Mouse (Mus musculus) midbrain, embryonic 15.5 days (tissue): ENCODE data around the gene Rps19. TPM values are rescaled to one million over a fixed set of nuclear protein-coding genes. Genes with fewer than 3 reads are reported as not detected.

Experiments
- ATAC-seq: fragments of 200-750 bp; cut with Nextera tagmentation; replicated peaks from 2 replicates; pipeline ENCODE4 v1.8.0; 2017; ENCODE audit warnings: moderate TSS enrichment
- H3K27ac ChIP-seq: fragments of 300-500 bp; sonication (generic); 2 replicates; pipeline ENCODE4 v1.5.1; 2015; ENCODE audit warnings: mild to moderate bottlenecking, inconsistent platforms
- H3K27me3 ChIP-seq: fragments of 300-500 bp; sonication (generic); replicated peaks from 2 replicates; pipeline ENCODE4 v1.6.1; 2015; ENCODE audit warnings: inconsistent platforms
- H3K36me3 ChIP-seq: fragments of 300-500 bp; sonication (generic); replicated peaks from 2 replicates; pipeline ENCODE4 v1.6.1; 2015; ENCODE audit warnings: inconsistent platforms
- H3K4me1 ChIP-seq: fragments of 300-500 bp; sonication (generic); 2 replicates; pipeline ENCODE4 v1.6.1; 2015; ENCODE audit warnings: inconsistent platforms
- H3K4me2 ChIP-seq: fragments of 300-500 bp; sonication (generic); 2 replicates; pipeline ENCODE4 v1.6.1; 2015; ENCODE audit warnings: inconsistent platforms, mild to moderate bottlenecking, moderate library complexity
- H3K4me3 ChIP-seq: fragments of 300-500 bp; sonication (generic); 2 replicates; pipeline ENCODE4 v1.5.1; 2015; ENCODE audit warnings: mild to moderate bottlenecking, inconsistent platforms
- H3K9ac ChIP-seq: fragments of 300-500 bp; sonication (generic); 2 replicates; pipeline ENCODE4 v1.6.1; 2015; ENCODE audit warnings: mild to moderate bottlenecking, inconsistent platforms
- H3K9me3 ChIP-seq: fragments of 300-500 bp; sonication (generic); 2 replicates; pipeline ENCODE4 v1.6.1; 2016; ENCODE audit warnings: inconsistent platforms
- WGBS: fragments of 180-500 bp; shearing (Covaris S2); methylation state at CpG from one replicate; pipeline ENCODE4 v1.1.7; 2015; ENCODE audit warnings: mixed read lengths; 5-methylcytosine and 5-hydroxymethylcytosine counted together
- polyA plus RNA-seq: library from polyadenylated mRNA; unstranded; fragments of >200 nt; fragmentation: Nextera tagmentation; extraction: Ambion mirVana; gene quantifications from 2 replicates; pipeline ENCODE4 v1.2.1, GENCODE M21; 2015

The Rps19 gene
- polyA plus RNA-seq, 1 experiment from 2014 or later, result 1,081 TPM

- no peak overlapping the region for H3K9ac ChIP-seq
- WGBS, result 95% methylated on average over 14 of the region's 14 CpGs
- no peaks in the 10 kb centered on the region for H3K9me3 ChIP-seq
- ATAC-seq, result no peak
- 0 out of 2 replicates have a peak, but pooled peaks cover 1% of the 10 kb centered on the region for H3K4me1 ChIP-seq
- H3K27ac ChIP-seq, result no peak overlapping the region
- no peaks in the 10 kb centered on the region for H3K27me3 ChIP-seq
- no peak overlapping the region for H3K4me3 ChIP-seq
- H3K4me2 ChIP-seq, result no peak overlapping the region
- H3K36me3 ChIP-seq, result peaks cover 22% of the 10 kb centered on the region
Observed at GRCm38 (mm10) chr7:24912480-24912879, 28.3 kb downstream of the Rps19 start.

- Histone ChIP-seq H3K9ac (no peak overlapping the region), H3K4me2 (no peak overlapping the region), H3K4me1 (no peaks in the 10 kb centered on the region), H3K4me3 (no peak overlapping the region), H3K27ac (no peak overlapping the region), H3K27me3 (no peaks in the 10 kb centered on the region), H3K36me3 (peaks cover 44% of the 10 kb centered on the region), H3K9me3 (no peaks in the 10 kb centered on the region)
- ATAC-seq, result no peak
- 94% methylated on average over 20 of the region's 20 CpGs for WGBS
Observed at GRCm38 (mm10) chr7:24918763-24919323, 34.7 kb downstream of the Rps19 start.

GRCm38 (mm10) chr7:24919728-24920127, 35.6 kb downstream of the Rps19 start:
- Histone ChIP-seq H3K36me3 (peaks cover 50% of the 10 kb centered on the region), H3K9me3 (no peaks in the 10 kb centered on the region), H3K4me1 (no peaks in the 10 kb centered on the region), H3K4me2 (no peak overlapping the region), H3K27me3 (no peaks in the 10 kb centered on the region), H3K27ac (no peak overlapping the region), H3K4me3 (no peak overlapping the region), H3K9ac (no peak overlapping the region)
- WGBS, result 88% methylated on average over 9 of the region's 9 CpGs
- no peak for ATAC-seq

- Histone ChIP-seq H3K27ac (no peak overlapping the region), H3K4me2 (peak overlapping the region; percentile 25; the same call in 1 of the 2 replicates), H3K36me3 (peaks cover 15% of the 10 kb centered on the region; the same call in 1 of the 2 replicates), H3K9me3 (no peaks in the 10 kb centered on the region), H3K4me3 (no peak overlapping the region), H3K27me3 (peaks cover 52% of the 10 kb centered on the region), H3K9ac (no peak overlapping the region), H3K4me1 (peaks cover 33% of the 10 kb centered on the region)
- 37% methylated on average over 6 of the region's 6 CpGs for WGBS
- ATAC-seq, result no peak
Observed at GRCm38 (mm10) chr7:24930475-24930874, 46.3 kb downstream of the Rps19 start.

- H3K9me3 ChIP-seq, result no peaks in the 10 kb centered on the region
Observed at GRCm38 (mm10) chr7:24931651-24932050, 47.5 kb downstream of the Rps19 start.

More at GRCm38 (mm10) chr7:24931651-24932050, 47.5 kb downstream of the Rps19 start:
- WGBS, result 0% methylated on average over 15 of the region's 15 CpGs
- H3K9ac ChIP-seq, result no peak overlapping the region
- H3K27me3 ChIP-seq, result peaks cover 52% of the 10 kb centered on the region
- H3K4me3 ChIP-seq, result peak overlapping the region; percentile 13
- peaks cover 33% of the 10 kb centered on the region for H3K4me1 ChIP-seq
- peak overlapping the region; percentile 25 for H3K4me2 ChIP-seq
- no peak overlapping the region for H3K27ac ChIP-seq
- no peak for ATAC-seq
- 0 out of 2 replicates have a peak, but pooled peaks cover 9% of the 10 kb centered on the region for H3K36me3 ChIP-seq

Other genes starting within 250 kb of the Rps19 start
- 0.31 and 0.49 TPM in 2 replicates for gene Lypd3, start 247.8 kb upstream of the Rps19 start, polyA plus RNA-seq
- gene Tex101, start 207.7 kb upstream of the Rps19 start, polyA plus RNA-seq, result 0.17 TPM in 1 of 2 replicates, not detected in the other
- not detected in 2 replicates for gene BC049730, start 175.1 kb upstream of the Rps19 start, polyA plus RNA-seq
- gene Gm4763, start 157.5 kb upstream of the Rps19 start, polyA plus RNA-seq, result not detected in 2 replicates
- 0.27 and 0.57 TPM in 2 replicates for gene Cd177, start 124.1 kb upstream of the Rps19 start, polyA plus RNA-seq
- 0.18 TPM in 1 of 2 replicates, not detected in the other for gene Ceacam10, start 107.2 kb upstream of the Rps19 start, polyA plus RNA-seq
- 34.4 and 34.5 TPM in 2 replicates for gene Gm9844, start 22.2 kb upstream of the Rps19 start, polyA plus RNA-seq
- 0.13 TPM in 1 of 2 replicates, not detected in the other for gene Lypd4, start 14.4 kb upstream of the Rps19 start, polyA plus RNA-seq
- gene Dmrtc2, start 14.3 kb upstream of the Rps19 start, polyA plus RNA-seq, result 0.13 and 0.41 TPM in 2 replicates
- 0.42 and 0.49 TPM in 2 replicates for gene Cd79a, start 13.0 kb downstream of the Rps19 start, polyA plus RNA-seq
- gene Arhgef1, start 18.5 kb downstream of the Rps19 start, polyA plus RNA-seq, result 69.9 and 70.0 TPM in 2 replicates
- 5.0 and 6.4 TPM in 2 replicates for gene Gm4881, start 60.1 kb downstream of the Rps19 start, polyA plus RNA-seq
- 275 and 289 TPM in 2 replicates for gene Rabac1, start 88.4 kb downstream of the Rps19 start, polyA plus RNA-seq
- 405 and 430 TPM in 2 replicates for gene Atp1a3, start 121.6 kb downstream of the Rps19 start, polyA plus RNA-seq
- 19.5 and 22.1 TPM in 2 replicates for gene Grik5, start 188.0 kb downstream of the Rps19 start, polyA plus RNA-seq
- 39.1 and 41.3 TPM in 2 replicates for gene Zfp574, start 188.2 kb downstream of the Rps19 start, polyA plus RNA-seq